Mouse (Mus musculus) bone marrow, adult 2 months (tissue): ENCODE data around the gene Rnf169. TPM values are rescaled to one million over a fixed set of nuclear protein-coding genes. Genes with fewer than 3 reads are reported as not detected.
A peak's percentile ranks its signal among the peaks of the same experiment; 100 is the strongest.

Experiments
- H3K27ac ChIP-seq: fragments of 200-500 bp; 2 replicates; pipeline ENCODE4 v1.5.1; 2012; ENCODE audit warnings: low read depth, mild to moderate bottlenecking, control low read depth, inconsistent platforms, low read length; ENCODE audit not compliant: control insufficient read depth, poor library complexity, insufficient read depth
- H3K4me1 ChIP-seq: fragments of 200-500 bp; 2 replicates; pipeline ENCODE4 v1.6.1; 2011; ENCODE audit warnings: low read length; ENCODE audit not compliant: control insufficient read depth, insufficient read depth
- H3K4me3 ChIP-seq: fragments of 200-500 bp; replicated peaks from 2 replicates; pipeline ENCODE3; 2011; ENCODE audit warnings: mild to moderate bottlenecking, low read depth, low read length, control low read depth; ENCODE audit not compliant: control insufficient read depth
- CTCF ChIP-seq: fragments of 200-500 bp; IDR thresholded peaks from 2 replicates; pipeline ENCODE4 v1.5.1; 2011; ENCODE audit warnings: low read length, control low read depth; ENCODE audit not compliant: control insufficient read depth, insufficient read depth
- POLR2A ChIP-seq: fragments of 200-500 bp; IDR thresholded peaks from 2 replicates; pipeline ENCODE4 v1.6.1; 2011; ENCODE audit warnings: low read depth, mild to moderate bottlenecking, control low read depth, low read length, borderline replicate concordance; ENCODE audit not compliant: control insufficient read depth
- WGBS: fragments of 180-500 bp; shearing (Covaris S2); methylation state at CpG from one replicate; pipeline ENCODE4 v1.1.7; 2018; 5-methylcytosine and 5-hydroxymethylcytosine counted together
- polyA plus RNA-seq: library from polyadenylated mRNA; stranded (reverse); fragments of >200 nt; gene quantifications from 2 replicates; pipeline ENCODE4 v1.2.4, GENCODE M21; 2011; ENCODE audit warnings: low replicate concordance; ENCODE audit not compliant: missing spikeins, insufficient read depth, insufficient read length

The Rnf169 gene
- polyA plus RNA-seq, 1 experiment = 22.3 TPM

- Histone ChIP-seq H3K27ac (no peak overlapping the region), H3K4me3 (no peak overlapping the region), H3K4me1 (no peaks in the 10 kb centered on the region; the same call in 1 of the 2 replicates)
- WGBS = 11% methylated on average over 10 of the region's 10 CpGs
- TF ChIP-seq CTCF (peak; percentile 54), POLR2A (no peak)
Observed at GRCm38 (mm10) chr7:99889175-99889880, 90.9 kb downstream of the Rnf169 start.

- TF ChIP-seq POLR2A (no peak), CTCF (no peak)
- no peak overlapping the region for H3K4me3 ChIP-seq
- no peak overlapping the region for H3K27ac ChIP-seq
- no peaks in the 10 kb centered on the region; the same call in 1 of the 2 replicates for H3K4me1 ChIP-seq
Observed at GRCm38 (mm10) chr7:99887743-99888142, 92.5 kb downstream of the Rnf169 start.

GRCm38 (mm10) chr7:99887230-99887735 lies 93.0 kb downstream of the Rnf169 start:
- Histone ChIP-seq H3K4me3 (no peak overlapping the region), H3K27ac (no peak overlapping the region), H3K4me1 (no peaks in the 10 kb centered on the region; the same call in 1 of the 2 replicates)
- WGBS = 44% methylated on average over 2 of the region's 2 CpGs
- TF ChIP-seq CTCF (no peak), POLR2A (no peak)

- H3K4me3 ChIP-seq = no peak overlapping the region
- no peaks in the 10 kb centered on the region for H3K4me1 ChIP-seq
- TF ChIP-seq POLR2A (no peak), CTCF (no peak)
- H3K27ac ChIP-seq = no peak overlapping the region
- 72% methylated on average over 2 of the region's 2 CpGs for WGBS
Observed at GRCm38 (mm10) chr7:99878254-99878653, 102.0 kb downstream of the Rnf169 start.

- Histone ChIP-seq H3K4me1 (no peaks in the 10 kb centered on the region), H3K4me3 (no peak overlapping the region), H3K27ac (no peak overlapping the region)
- peak; percentile 85 for TF ChIP-seq CTCF
- TF ChIP-seq POLR2A = no peak
- 2% methylated on average over 3 of the region's 3 CpGs for WGBS
Observed at GRCm38 (mm10) chr7:99876345-99876744, 103.9 kb downstream of the Rnf169 start.

GRCm38 (mm10) chr7:99875891-99876290 lies 104.4 kb downstream of the Rnf169 start:
- Histone ChIP-seq H3K27ac (no peak overlapping the region), H3K4me3 (no peak overlapping the region), H3K4me1 (no peaks in the 10 kb centered on the region)
- TF ChIP-seq POLR2A (no peak), CTCF (no peak)
- WGBS = 65% methylated on average over 5 of the region's 5 CpGs

- no peak overlapping the region for H3K27ac ChIP-seq
- TF ChIP-seq POLR2A (no peak), CTCF (no peak)
- no peak overlapping the region for H3K4me3 ChIP-seq
- WGBS = 76% methylated on average over 6 of the region's 6 CpGs
- peaks cover 3% of the 10 kb centered on the region for H3K4me1 ChIP-seq
Observed at GRCm38 (mm10) chr7:99873965-99874364, 106.3 kb downstream of the Rnf169 start.

Other genes starting within 250 kb of the Rnf169 start
- gene Olfr521, start 216.9 kb downstream of the Rnf169 start, polyA plus RNA-seq = not detected in 2 replicates
- 4.5 and 5.0 TPM in 2 replicates for gene Neu3, start 152.0 kb downstream of the Rnf169 start, polyA plus RNA-seq
- gene Xrra1, start 121.3 kb downstream of the Rnf169 start, polyA plus RNA-seq = not detected in 2 replicates
- gene Spcs2, start 117.0 kb downstream of the Rnf169 start, polyA plus RNA-seq = 42.7 and 59.2 TPM in 2 replicates
- not detected in 2 replicates for gene Chrdl2, start 25.7 kb upstream of the Rnf169 start, polyA plus RNA-seq
- 42.7 and 47.1 TPM in 2 replicates for gene Pold3, start 141.1 kb upstream of the Rnf169 start, polyA plus RNA-seq
- 1.5 and 3.9 TPM in 2 replicates for gene Lipt2, start 178.8 kb upstream of the Rnf169 start, polyA plus RNA-seq
- 2.7 and 2.9 TPM in 2 replicates for gene Kcne3, start 196.1 kb upstream of the Rnf169 start, polyA plus RNA-seq
- gene Pgm2l1, start 246.9 kb upstream of the Rnf169 start, polyA plus RNA-seq = 6.4 TPM in 2 replicates